Mouse (Mus musculus): ENCODE results near the gene Ifnl2. TPM values are rescaled to one million over a fixed set of nuclear protein-coding genes. Genes with fewer than 3 reads are reported as not detected.
"Not testable (repeated sequence)": the region's sequence is repeated elsewhere in the genome, so short reads cannot be mapped to it uniquely, and the experiment has no call there.

The Ifnl2 gene
- not detected for total RNA-seq (2022)

- DNase-seq (ENCODE audit: low spot score in 2 of 2) = not testable (repeated sequence)
Observed at GRCm38 (mm10) chr7:28510405-28510974, at the start of gene Ifnl2. Gene Ifnl2 (minus strand): TSS chr7:28510455.

DNA sequence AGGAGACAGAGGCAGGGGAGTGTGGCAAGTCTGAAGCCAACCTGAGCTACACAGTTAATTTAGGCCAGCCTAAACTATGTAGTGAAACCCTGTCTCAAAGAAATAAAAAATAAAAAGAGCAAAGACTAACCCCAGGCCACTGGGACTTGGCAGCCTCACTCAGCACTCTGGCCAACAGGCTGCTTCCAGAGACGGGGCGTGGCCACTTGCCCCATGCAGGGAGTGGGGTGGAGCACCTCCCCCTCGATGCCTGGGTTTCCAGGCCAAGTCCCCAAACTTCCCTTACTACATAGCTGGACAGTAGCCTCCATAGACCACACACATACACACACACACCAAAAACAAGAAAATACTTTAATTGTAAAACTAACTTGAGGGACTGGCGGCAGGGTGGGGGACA lies 48.2 kb upstream of the Ifnl2 start:
- DNase-seq (ENCODE audit: low spot score in 2 of 2) = peak; percentile 48 to 64

- DNase-seq (ENCODE audit: low spot score in 2 of 2) = no peak
Observed at GRCm38 (mm10) chr7:28557708-28558107, 47.5 kb upstream of the Ifnl2 start.

DNA sequence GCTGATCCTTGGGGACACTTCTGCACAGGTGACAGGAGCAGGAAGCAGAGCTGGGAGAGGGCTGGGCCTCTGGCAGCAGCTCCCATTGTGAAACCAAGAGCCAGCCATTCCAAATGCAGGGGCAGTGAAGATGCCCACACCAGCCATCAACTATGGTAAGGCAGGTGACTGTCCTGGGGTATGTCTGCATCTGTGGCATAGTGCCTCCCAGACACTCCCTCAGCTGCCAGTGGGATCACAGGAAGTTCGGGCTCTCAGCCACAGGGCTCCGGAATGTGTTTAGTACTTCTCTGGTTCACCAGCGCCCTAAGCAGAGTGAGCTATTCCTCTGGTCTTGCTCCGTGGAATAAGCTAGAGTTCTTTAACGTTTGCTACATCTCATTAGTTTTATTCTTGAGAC lies 46.8 kb upstream of the Ifnl2 start:
- DNase-seq (ENCODE audit: low spot score in 2 of 2) = no peak

- DNase-seq (ENCODE audit: low spot score in 2 of 2) = no peak
Observed at GRCm38 (mm10) chr7:28555939-28556535, 45.8 kb upstream of the Ifnl2 start.

- DNase-seq (ENCODE audit: low spot score in 2 of 2) = no peak
Observed at GRCm38 (mm10) chr7:28553076-28553475, 42.8 kb upstream of the Ifnl2 start.

DNA sequence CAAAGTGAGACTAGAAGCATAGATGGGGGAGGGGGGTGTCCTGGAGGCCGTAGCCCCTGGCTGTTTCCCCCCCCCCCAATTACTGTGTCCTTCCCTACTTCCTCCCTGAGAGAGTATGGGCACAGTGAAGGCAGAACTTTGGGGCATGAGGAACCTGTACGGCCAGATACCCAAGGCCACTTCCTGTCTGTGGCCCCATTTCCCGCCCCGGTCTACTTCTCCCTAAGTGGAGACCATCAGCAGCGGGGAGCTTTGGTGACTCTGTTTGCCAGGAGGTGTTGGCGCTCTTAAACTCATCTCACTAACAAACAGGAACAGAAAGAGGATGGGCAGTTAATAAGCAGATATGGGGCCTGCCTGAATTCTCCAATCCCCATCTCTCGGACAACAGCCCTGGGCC lies 37.4 kb upstream of the Ifnl2 start:
- DNase-seq (ENCODE audit: low spot score in 2 of 2) = no peak

DNA sequence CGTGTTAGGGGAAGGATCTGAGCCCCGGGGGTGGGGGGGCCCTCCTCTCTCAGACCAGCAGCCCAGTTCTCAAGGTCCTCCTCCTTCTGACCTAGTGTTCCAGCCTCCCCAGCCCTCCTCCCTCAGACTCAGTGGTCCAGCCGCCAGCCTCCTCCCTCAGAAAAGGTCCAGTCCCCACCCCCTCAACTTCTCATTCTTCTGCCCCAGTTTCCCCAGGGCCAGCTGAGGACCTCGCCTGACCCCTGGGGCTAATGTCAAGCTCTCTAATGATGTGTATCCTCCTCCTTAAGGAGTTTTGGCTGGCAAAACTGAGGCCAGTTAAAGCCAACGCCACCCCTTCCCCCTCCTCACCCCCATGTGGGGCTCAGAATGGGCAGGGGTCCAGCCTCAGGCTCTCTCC lies 36.9 kb upstream of the Ifnl2 start, which contains the start of gene Nccrp1:
Gene Nccrp1, minus strand, starts transcription at position 101 of the 400 bp plus-strand sequence.
- DNase-seq (ENCODE audit: low spot score in 2 of 2) = no peak

DNA sequence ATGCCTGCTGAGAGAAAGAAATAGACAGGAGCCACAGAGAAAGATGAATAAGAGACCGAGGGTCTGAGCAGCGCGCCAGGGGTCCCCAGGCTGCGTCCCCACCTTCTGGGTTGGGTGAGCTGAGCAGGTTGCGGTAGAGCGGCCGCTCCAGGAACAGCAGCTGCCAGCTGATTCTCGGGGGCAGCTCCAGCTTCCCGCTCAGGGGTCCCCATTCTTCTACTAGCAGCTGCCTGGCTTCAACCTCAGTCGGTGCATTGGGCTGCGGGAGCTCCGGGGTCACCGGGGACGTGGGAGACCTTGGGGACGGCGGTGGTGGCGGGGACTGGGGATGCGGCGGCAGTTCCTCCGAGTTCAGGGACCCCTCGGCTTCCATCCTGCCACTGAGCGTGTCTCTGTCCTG lies 36.4 kb upstream of the Ifnl2 start:
- DNase-seq (ENCODE audit: low spot score in 2 of 2) = no peak

GRCm38 (mm10) chr7:28545891-28546210 lies 35.6 kb upstream of the Ifnl2 start:
- no peak for DNase-seq (ENCODE audit: low spot score in 2 of 2)

- no peak for DNase-seq (ENCODE audit: low spot score in 2 of 2)
Observed at GRCm38 (mm10) chr7:28545048-28545890, 35.0 kb upstream of the Ifnl2 start.

DNA sequence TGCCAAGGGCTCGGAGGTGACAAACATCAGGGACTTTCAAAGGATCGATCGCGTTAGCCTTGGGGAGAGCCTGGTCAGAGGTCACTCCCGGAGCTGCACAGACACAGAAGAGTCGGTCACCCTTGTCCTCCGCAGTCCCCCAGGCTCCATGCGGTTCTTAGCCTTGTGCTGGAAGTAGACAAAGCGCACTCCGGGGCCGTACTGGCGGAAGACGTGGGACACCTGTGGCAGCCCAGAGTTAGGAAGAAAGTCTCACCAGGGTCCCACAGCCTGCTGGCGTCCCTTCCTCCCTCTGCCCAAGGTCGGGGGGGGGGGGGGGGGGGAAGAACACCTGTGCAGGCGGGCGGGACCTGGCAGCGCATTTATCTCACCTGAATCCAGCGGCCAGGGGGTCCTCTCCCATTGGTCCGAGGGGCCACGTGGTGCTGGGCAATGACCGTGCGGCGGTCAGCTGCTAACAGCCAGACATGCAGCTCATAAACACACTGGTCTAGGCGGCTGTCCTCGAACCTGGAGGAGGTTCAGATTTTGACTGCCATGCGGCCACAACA lies 33.9 kb upstream of the Ifnl2 start:
- no peak for DNase-seq (ENCODE audit: low spot score in 2 of 2)

DNA sequence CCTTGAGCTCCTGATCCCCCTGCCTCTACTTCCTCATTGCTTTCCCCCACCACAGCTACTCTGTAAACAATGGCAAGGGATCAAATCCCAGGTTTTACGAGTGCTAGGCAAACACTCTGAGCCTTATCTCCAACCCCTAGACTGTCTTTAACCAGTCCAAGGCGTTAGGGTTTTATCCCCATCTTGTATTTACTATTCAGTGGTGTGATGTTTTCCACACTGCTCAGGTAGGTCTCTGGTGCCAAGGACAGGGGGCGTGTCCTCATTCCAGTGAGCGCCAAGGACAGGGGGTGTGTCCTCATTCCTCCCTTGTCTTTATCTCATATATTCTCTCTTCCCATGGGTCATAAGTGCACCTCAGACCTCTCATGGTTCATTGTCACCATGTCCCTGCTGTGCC lies 30.3 kb upstream of the Ifnl2 start, which contains the start of gene Sycn:
Gene Sycn, plus strand, starts transcription at position 360 of the 400 bp plus-strand sequence.
- DNase-seq (ENCODE audit: low spot score in 2 of 2) = no peak

DNA sequence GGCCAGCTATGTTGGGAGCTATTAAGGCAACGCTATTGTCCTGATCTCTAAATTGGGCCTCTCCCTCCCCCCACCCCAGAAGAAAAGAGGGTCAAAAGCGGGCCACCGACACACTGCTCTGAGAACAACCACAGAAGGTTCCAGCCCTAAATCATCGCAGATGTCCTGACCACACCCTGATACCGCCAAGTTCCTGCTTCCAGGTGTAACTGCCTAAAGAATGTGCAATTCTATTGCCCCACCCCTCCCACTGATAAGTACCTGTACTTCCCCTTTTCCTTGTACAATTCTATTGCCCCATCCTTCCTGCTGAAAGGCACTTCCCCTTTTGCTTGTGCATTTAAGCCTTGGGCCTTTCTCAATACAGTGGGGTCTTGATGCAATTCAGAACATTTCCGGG lies 28.6 kb upstream of the Ifnl2 start:
- DNase-seq (ENCODE audit: low spot score in 2 of 2) = not testable (repeated sequence)

GRCm38 (mm10) chr7:28532005-28532404 lies 21.8 kb upstream of the Ifnl2 start:
- DNase-seq (ENCODE audit: low spot score in 2 of 2) = no peak

GRCm38 (mm10) chr7:28527922-28528719 lies 17.9 kb upstream of the Ifnl2 start:
- DNase-seq (ENCODE audit: low spot score in 2 of 2) = peak; percentile 46 to 57

- DNase-seq (ENCODE audit: low spot score in 2 of 2) = not testable (repeated sequence)
Observed at GRCm38 (mm10) chr7:28522536-28522935, 12.3 kb upstream of the Ifnl2 start, which contains the start of gene Ifnl3. Gene Ifnl3 (plus strand): TSS chr7:28522836.

- DNase-seq (ENCODE audit: low spot score in 2 of 2) = no peak
Observed at GRCm38 (mm10) chr7:28511441-28511840, 1.2 kb upstream of the Ifnl2 start.

- not testable (repeated sequence) for DNase-seq (ENCODE audit: low spot score in 2 of 2)
Observed at GRCm38 (mm10) chr7:28509121-28509520, 1.1 kb downstream of the Ifnl2 start.

GRCm38 (mm10) chr7:28505585-28505984 lies 4.7 kb downstream of the Ifnl2 start:
- DNase-seq (ENCODE audit: low spot score in 2 of 2) = no peak

GRCm38 (mm10) chr7:28495426-28495825 lies 14.8 kb downstream of the Ifnl2 start:
- no peak for DNase-seq (ENCODE audit: low spot score in 2 of 2)

Data from gastrocnemius, adult 8-10 months (tissue).